Comparison of ENCODE assay signal across 8 mouse cellular contexts in the genomic region with DNA sequence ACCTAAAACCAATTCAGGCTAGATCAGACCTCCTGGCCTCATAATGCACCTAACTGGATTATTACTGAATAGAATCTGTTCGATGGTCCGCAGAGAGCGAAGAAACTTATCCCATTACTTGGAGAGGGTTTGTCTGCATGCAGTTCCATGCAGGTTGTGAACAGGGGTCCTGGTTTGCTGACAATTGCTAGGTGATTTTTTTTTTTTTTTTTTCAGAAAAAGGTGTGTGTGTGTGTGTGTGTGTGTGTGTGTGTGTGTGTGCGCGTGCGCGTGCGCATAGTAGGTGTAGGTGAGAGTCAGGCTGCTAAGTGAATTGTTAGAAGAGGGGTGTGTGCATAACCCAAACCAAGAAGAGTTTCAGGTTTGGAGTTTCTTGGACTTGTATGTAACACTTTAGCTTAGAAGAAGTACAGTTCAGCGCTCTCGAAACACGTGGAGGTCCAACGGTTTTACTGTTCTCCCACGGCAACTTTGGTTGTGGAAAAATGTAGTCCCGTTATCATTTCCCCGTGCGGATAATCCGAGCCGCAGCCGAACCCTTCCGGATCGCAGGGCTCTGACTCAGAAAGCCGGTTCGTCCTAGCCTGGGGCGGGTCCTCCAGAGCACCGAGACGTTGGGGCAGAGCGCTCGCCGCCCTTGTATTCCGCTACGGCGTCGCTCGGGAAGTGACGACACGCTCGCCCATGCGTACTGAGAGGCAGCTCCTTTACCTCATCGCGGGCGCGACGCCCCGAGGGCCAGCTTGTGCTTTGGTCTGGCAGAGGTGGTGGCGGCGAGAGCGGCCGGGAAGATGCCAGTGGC. TPM values are rescaled to one million over a fixed set of nuclear protein-coding genes. Genes with fewer than 3 reads are reported as not detected.
DNase-seq lines count a peak whose midpoint lies in the region; ATAC-seq lines count a peak whose summit lies in the region.

Cops8 (plus strand) TSS at position 223 of the 802 bp plus-strand sequence.

- ATAC-seq in hematopoietic stem cell, adult 5-6 weeks (replicated peaks in 1 of 2; ENCODE audit: insufficient read depth in 1 of 2, low FRiP score in 2 of 2, low TSS enrichment in 1 of 2, low read depth in 1 of 2, poor library complexity in 2 of 2, severe bottlenecking in 2 of 2): peak; percentile 97 to 99
- peak; percentile 100 for ATAC-seq in lung, embryonic 16.5 days (ENCODE audit: low read depth)

- DNase-seq in MEL-GATA-1-ER (ENCODE audit: extremely low read depth, low read depth): peak; percentile 83
- peak; percentile 97 for DNase-seq in cerebellum, adult 8-10 months
- peak; percentile 96 for DNase-seq in forelimb bud, embryonic 11.5 days (ENCODE audit: low read depth, low spot score)
- peak; percentile 93 for DNase-seq in layer of hippocampus, adult 9-10 months (ENCODE audit: low spot score)
- peak; percentile 95 for DNase-seq in ovary, postnatal 10 days (ENCODE audit: low spot score)
- DNase-seq in thymus, postnatal 10 days (ENCODE audit: low spot score in 2 of 2): peak; percentile 91 to 93

- no peaks in the 10 kb centered on the region; the same call in 1 of the 2 replicates for H3K4me1 ChIP-seq in lung, embryonic 16.5 days (replicated peaks; ENCODE audit: control insufficient read depth, insufficient read depth, low read length)

- peak within 1 kb of the TSS; percentile 61 for H3K4me2 ChIP-seq in lung, embryonic 16.5 days (ENCODE audit: low read depth, low read length)

- peak within 1 kb of the TSS; percentile 82 for H3K4me3 ChIP-seq in lung, embryonic 16.5 days (ENCODE audit: low read length)

- H3K27ac ChIP-seq in lung, embryonic 16.5 days (ENCODE audit: low read length): peak within 1 kb of the TSS; percentile 59; the same call in 1 of the 2 replicates

- 4% methylated on average over 48 of the region's 48 CpGs for WGBS in lung, embryonic 16.5 days

- no peaks in the 10 kb centered on the region for H3K9me3 ChIP-seq in lung, embryonic 16.5 days (ENCODE audit: control insufficient read depth, low read length)

- peak within 1 kb of the TSS; percentile 86 for H3K9ac ChIP-seq in lung, embryonic 16.5 days (ENCODE audit: low read length)

- peaks cover 9% of the 10 kb centered on the region for H3K36me3 ChIP-seq in lung, embryonic 16.5 days (ENCODE audit: control insufficient read depth, insufficient read depth, low read length)

- no peaks in the 10 kb centered on the region for H3K27me3 ChIP-seq in lung, embryonic 16.5 days (ENCODE audit: control insufficient read depth, insufficient read depth, low read depth, low read length)

RNA-seq across cellular contexts. Expression of gene Cops8, which starts in this region (rescaled TPM):
- total RNA-seq in hematopoietic stem cell, adult 5-6 weeks (2017): 32.1 and 101 TPM in 2 replicates
- polyA plus RNA-seq in lung, embryonic 16.5 days (2015; fragmentation: Nextera tagmentation; extraction: Ambion mirVana): 142 and 148 TPM in 2 replicates

Comparison
In these comparisons a context has a peak if more than half of its experiments do, and no peak if none do; other contexts are left out.
1. Peak in every context shown above with its lines: DNase-seq, ATAC-seq, H3K4me3 ChIP-seq and H3K27ac ChIP-seq.